Mouse (Mus musculus) MEL (cell line): ENCODE results near the gene Clca3a1. TPM values are rescaled to one million over a fixed set of nuclear protein-coding genes. Genes with fewer than 3 reads are reported as not detected.

Experiments used
- BHLHE40 ChIP-seq: IDR thresholded peaks from 2 replicates; pipeline ENCODE4 v1.6.1; 2012; ENCODE audit warnings: low read depth, mild to moderate bottlenecking, inconsistent platforms, low read length, improper control_type of control experiment, borderline replicate concordance
- CHD2 ChIP-seq: IDR thresholded peaks from 2 replicates; pipeline ENCODE4 v1.6.1; 2011; ENCODE audit warnings: low read length, improper control_type of control experiment
- CTCF ChIP-seq, 3 experiments: IDR thresholded peaks in 2 of 3; conservative IDR thresholded peaks in 1 of 3; 2 replicates each; pipeline ENCODE4 v1.5.1; 2011 to 2012; ENCODE audit warnings: low read length in 3 of 3, low read depth in 2 of 3, mild to moderate bottlenecking in 2 of 3, improper control_type of control experiment in 1 of 3, inconsistent platforms in 1 of 3, mixed read lengths in 1 of 3, moderate library complexity in 1 of 3; ENCODE audit not compliant: control insufficient read depth in 1 of 3, insufficient read depth in 1 of 3, poor library complexity in 1 of 3, severe bottlenecking in 1 of 3
- E2F4 ChIP-seq: IDR thresholded peaks from 2 replicates; pipeline ENCODE4 v1.6.1; 2011; ENCODE audit warnings: low read depth, low read length, improper control_type of control experiment, borderline replicate concordance
- ELF1 ChIP-seq: IDR thresholded peaks from 2 replicates; pipeline ENCODE4 v1.6.1; 2014; ENCODE audit warnings: low read depth, mild to moderate bottlenecking, inconsistent platforms, low read length, improper control_type of control experiment, moderate library complexity
- ETS1 ChIP-seq: IDR thresholded peaks from 2 replicates; pipeline ENCODE4 v1.6.1; 2012; ENCODE audit warnings: low read depth, mild to moderate bottlenecking, inconsistent platforms, low read length, improper control_type of control experiment, moderate library complexity
- GABPA ChIP-seq: IDR thresholded peaks from 2 replicates; pipeline ENCODE4 v1.6.1; 2012; ENCODE audit warnings: low read depth, mild to moderate bottlenecking, inconsistent platforms, low read length, improper control_type of control experiment, moderate library complexity
- GATA1 ChIP-seq: IDR thresholded peaks from 2 replicates; pipeline ENCODE4 v1.6.1; 2011; ENCODE audit warnings: low read depth, low read length, improper control_type of control experiment
- HCFC1 ChIP-seq: IDR thresholded peaks from 2 replicates; pipeline ENCODE4 v1.6.1; 2012; ENCODE audit warnings: low read depth, mild to moderate bottlenecking, inconsistent platforms, low read length, improper control_type of control experiment, moderate library complexity
- JUND ChIP-seq: IDR thresholded peaks from 2 replicates; pipeline ENCODE4 v1.6.1; 2011; ENCODE audit warnings: low read depth, mild to moderate bottlenecking, improper control_type of control experiment, low read length
- MAZ ChIP-seq: IDR thresholded peaks from 2 replicates; pipeline ENCODE4 v1.6.1; 2012; ENCODE audit warnings: low read depth, mild to moderate bottlenecking, inconsistent platforms, low read length, improper control_type of control experiment
- MXI1 ChIP-seq: IDR thresholded peaks from 2 replicates; pipeline ENCODE4 v1.6.1; 2011; ENCODE audit warnings: mild to moderate bottlenecking, low read depth, low read length, improper control_type of control experiment
- MYB ChIP-seq: IDR thresholded peaks from 2 replicates; pipeline ENCODE4 v1.6.1; 2011; ENCODE audit warnings: mild to moderate bottlenecking, low read depth, low read length, improper control_type of control experiment
- NELFE ChIP-seq: IDR thresholded peaks from 2 replicates; pipeline ENCODE4 v1.6.1; 2011; ENCODE audit warnings: low read depth, low read length, improper control_type of control experiment
- NRF1 ChIP-seq: IDR thresholded peaks from 2 replicates; pipeline ENCODE4 v1.6.1; 2014; ENCODE audit warnings: low read depth, mild to moderate bottlenecking, inconsistent platforms, low read length, improper control_type of control experiment, moderate library complexity; ENCODE audit not compliant: poor library complexity, insufficient read depth, severe bottlenecking
- POLR2AphosphoS2 ChIP-seq: IDR thresholded peaks from 2 replicates; pipeline ENCODE4 v1.6.1; 2011; ENCODE audit warnings: low read length, improper control_type of control experiment
- RCOR1 ChIP-seq: IDR thresholded peaks from 2 replicates; pipeline ENCODE4 v1.6.1; 2012; ENCODE audit warnings: low read depth, mild to moderate bottlenecking, inconsistent platforms, low read length, improper control_type of control experiment
- SIN3A ChIP-seq: IDR thresholded peaks from 2 replicates; pipeline ENCODE4 v1.6.1; 2012; ENCODE audit warnings: low read length, improper control_type of control experiment, inconsistent platforms
- TAL1 ChIP-seq: IDR thresholded peaks from 2 replicates; pipeline ENCODE4 v1.6.1; 2012; ENCODE audit warnings: mild to moderate bottlenecking, inconsistent platforms, low read length, moderate library complexity, mixed read lengths
- TBP ChIP-seq: IDR thresholded peaks from 2 replicates; pipeline ENCODE4 v1.8.0; 2011; ENCODE audit warnings: low read depth, low read length, improper control_type of control experiment
- TCF12 ChIP-seq: IDR thresholded peaks from 2 replicates; pipeline ENCODE4 v1.6.1; 2014; ENCODE audit warnings: low read depth, mild to moderate bottlenecking, inconsistent platforms, low read length, improper control_type of control experiment, moderate library complexity
- UBTF ChIP-seq: IDR thresholded peaks from 2 replicates; pipeline ENCODE4 v1.6.1; 2012; ENCODE audit warnings: low read depth, mild to moderate bottlenecking, inconsistent platforms, low read length, improper control_type of control experiment, moderate library complexity, borderline replicate concordance; ENCODE audit not compliant: insufficient read depth
- USF1 ChIP-seq: IDR thresholded peaks from 2 replicates; pipeline ENCODE4 v1.6.1; 2014; ENCODE audit warnings: low read depth, mild to moderate bottlenecking, inconsistent platforms, low read length, improper control_type of control experiment, moderate library complexity
- ZC3H11A ChIP-seq: IDR thresholded peaks from 2 replicates; pipeline ENCODE4 v1.6.1; 2012; ENCODE audit warnings: low read depth, mild to moderate bottlenecking, inconsistent platforms, low read length, improper control_type of control experiment
- ZNF384 ChIP-seq: IDR thresholded peaks from 2 replicates; pipeline ENCODE4 v1.6.1; 2012; ENCODE audit warnings: low read depth, mild to moderate bottlenecking, inconsistent platforms, low read length, improper control_type of control experiment
- polyA plus RNA-seq, 2 experiments: library from polyadenylated mRNA; stranded (reverse) in 1 of 2; unstranded in 1 of 2; fragments of >175 nt in 1 of 2; fragments of >200 nt in 1 of 2; gene quantifications; 2 replicates each; pipeline versions ENCODE4 v1.2.1 to v1.2.4; 2012; ENCODE audit warnings: low replicate concordance in 2 of 2, low read depth in 1 of 2; ENCODE audit not compliant: insufficient read length in 2 of 2, insufficient read depth in 1 of 2, missing spikeins in 1 of 2
- total RNA-seq: library from RNA; depleted of rRNA; stranded (reverse); fragments of 300-350 nt; gene quantifications from 2 replicates; pipeline ENCODE4 v1.2.3, GENCODE M21; 2012

Clca3a1 gene
- total and polyA plus RNA-seq, 3 experiments = 0.12 to 0.40 TPM; not detected in 1

GRCm38 (mm10) chr3:144785181-144786148 is 24.7 kb upstream of the Clca3a1 start (continued):
- TF ChIP-seq SIN3A (peak; percentile 55), ZNF384 (peak; percentile 68), POLR2AphosphoS2 (no peak; the same call in 1 of the 2 replicates), TBP (peak; percentile 41; the same call in 1 of the 2 replicates), BHLHE40 (no peak), JUND (no peak), ZC3H11A (no peak), MAZ (no peak), GABPA (no peak), ETS1 (peak; percentile 63; the same call in 1 of the 2 replicates), CTCF (IDR thresholded peaks at IDR 0.05 in 2 of 3, conservative IDR thresholded peaks at IDR 0.05 in 1 of 3; ENCODE audit: control insufficient read depth in 1 of 3, insufficient read depth in 1 of 3, low read depth in 2 of 3, low read length in 3 of 3, poor library complexity in 1 of 3, severe bottlenecking in 1 of 3) (no peak), HCFC1 (no peak), MYB (peak; percentile 88), MXI1 (peak; percentile 54), GATA1 (peak; percentile 69), CHD2 (no peak), E2F4 (no peak), ELF1 (no peak), NRF1 (no peak), UBTF (no peak), NELFE (peak; percentile 19; the same call in 1 of the 2 replicates), TAL1 (peak; percentile 46; the same call in 1 of the 2 replicates), TCF12 (peak; percentile 78), USF1 (no peak), RCOR1 (0 out of 2 replicates have a peak, but pooled peaks have one; percentile 11)
